Mouse (Mus musculus) embryonic fibroblast, embryonic 13.5 days (primary cell): ENCODE results near the gene Nme4.

Source experiments
- CTCF ChIP-seq: IDR thresholded peaks from 2 replicates; pipeline ENCODE4 v1.5.1; 2011; ENCODE audit warnings: mild to moderate bottlenecking, control low read depth, low read length, moderate library complexity, borderline replicate concordance; ENCODE audit not compliant: insufficient read depth
- POLR2A ChIP-seq: IDR thresholded peaks from 2 replicates; pipeline ENCODE4 v1.6.1; 2011; ENCODE audit warnings: low read depth, mild to moderate bottlenecking, control low read depth, low read length, moderate library complexity

- no peak for TF ChIP-seq CTCF
- no peak for TF ChIP-seq POLR2A
Measured at GRCm38 (mm10) chr17:26052706-26053105, 42.7 kb downstream of the Nme4 start.
